Mouse (Mus musculus) spleen, adult 2 months (tissue): ENCODE data around the gene Olfr1143.

Experiments
- CTCF ChIP-seq: fragments of 200-500 bp; IDR thresholded peaks from 2 replicates; pipeline ENCODE4 v1.5.1; 2011; ENCODE audit warnings: mild to moderate bottlenecking, inconsistent platforms; ENCODE audit not compliant: insufficient read depth, insufficient read length, insufficient replicate concordance; ENCODE audit errors: extremely low read depth
- POLR2A ChIP-seq: fragments of 200-500 bp; IDR thresholded peaks from 2 replicates; pipeline ENCODE4 v1.6.1; 2011; ENCODE audit warnings: low read depth, low read length, inconsistent platforms

GRCm38 (mm10) chr2:87809522-87809921 is 9.1 kb downstream of the Olfr1143 start, which contains the start of gene Olfr1145:
- no peak for TF ChIP-seq POLR2A
- TF ChIP-seq CTCF, result no peak
